Mouse (Mus musculus): ENCODE measurements at regions not wholly inside any gene's neighbourhood (a gene's known extent, or its start where the extent isn't known, plus 50 kb on each side); places are given as distances from the start of the nearest gene placed in this dataset.

- TF ChIP-seq CTCF (IDR thresholded peaks at IDR 0.05; ENCODE audit: low read depth, low read length) (no peak), POLR2A (IDR thresholded peaks at IDR 0.05; ENCODE audit: borderline replicate concordance, low read depth, low read length) (no peak)
- no peaks in the 10 kb centered on the region for H3K4me1 ChIP-seq (ENCODE audit: control insufficient read depth, insufficient read depth, low read length)
- H3K4me3 ChIP-seq (ENCODE audit: insufficient read depth, low read length): no peak overlapping the region
- no peak overlapping the region for H3K27ac ChIP-seq (ENCODE audit: insufficient read depth, low read depth, low read length)
These were observed 171.5 kb upstream of the Usp24 start for GRCm38 (mm10) chr4:106144351-106145116.

GRCm38 (mm10) chr4:106146919-106147460 is 169.0 kb upstream of the Usp24 start:
- no peak for TF ChIP-seq POLR2A (IDR thresholded peaks at IDR 0.05; ENCODE audit: borderline replicate concordance, low read depth, low read length)
- no peak for TF ChIP-seq CTCF (IDR thresholded peaks at IDR 0.05; ENCODE audit: low read depth, low read length)

GRCm38 (mm10) chr4:106148866-106149265 is 167.1 kb upstream of the Usp24 start:
- Histone ChIP-seq H3K4me3 (ENCODE audit: insufficient read depth, low read length) (no peak overlapping the region), H3K4me1 (ENCODE audit: control insufficient read depth, insufficient read depth, low read length) (no peaks in the 10 kb centered on the region), H3K27ac (ENCODE audit: insufficient read depth, low read depth, low read length) (no peak overlapping the region)
- no peak for TF ChIP-seq POLR2A (IDR thresholded peaks at IDR 0.05; ENCODE audit: borderline replicate concordance, low read depth, low read length)
- no peak for TF ChIP-seq CTCF (IDR thresholded peaks at IDR 0.05; ENCODE audit: low read depth, low read length)

More at GRCm38 (mm10) chr4:106146919-106147460, 169.0 kb upstream of the Usp24 start:
- H3K27ac ChIP-seq (ENCODE audit: insufficient read depth, low read depth, low read length): no peak overlapping the region
- no peak overlapping the region for H3K4me3 ChIP-seq (ENCODE audit: insufficient read depth, low read length)
- no peaks in the 10 kb centered on the region for H3K4me1 ChIP-seq (ENCODE audit: control insufficient read depth, insufficient read depth, low read length)

GRCm38 (mm10) chr4:106149471-106150048 is 166.5 kb upstream of the Usp24 start:
- H3K27ac ChIP-seq (ENCODE audit: insufficient read depth, low read depth, low read length): no peak overlapping the region
- H3K4me1 ChIP-seq (ENCODE audit: control insufficient read depth, insufficient read depth, low read length): no peaks in the 10 kb centered on the region
- no peak for TF ChIP-seq POLR2A (IDR thresholded peaks at IDR 0.05; ENCODE audit: borderline replicate concordance, low read depth, low read length)
- no peak for TF ChIP-seq CTCF (IDR thresholded peaks at IDR 0.05; ENCODE audit: low read depth, low read length)
- H3K4me3 ChIP-seq (ENCODE audit: insufficient read depth, low read length): no peak overlapping the region

GRCm38 (mm10) chr4:106150775-106151174 is 165.2 kb upstream of the Usp24 start:
- Histone ChIP-seq H3K4me3 (ENCODE audit: insufficient read depth, low read length) (no peak overlapping the region), H3K27ac (ENCODE audit: insufficient read depth, low read depth, low read length) (no peak overlapping the region), H3K4me1 (ENCODE audit: control insufficient read depth, insufficient read depth, low read length) (no peaks in the 10 kb centered on the region)
- no peak for TF ChIP-seq CTCF (IDR thresholded peaks at IDR 0.05; ENCODE audit: low read depth, low read length)
- no peak for TF ChIP-seq POLR2A (IDR thresholded peaks at IDR 0.05; ENCODE audit: borderline replicate concordance, low read depth, low read length)

GRCm38 (mm10) chr4:106157451-106158179 is 158.4 kb upstream of the Usp24 start:
- no peak overlapping the region for H3K4me3 ChIP-seq (ENCODE audit: insufficient read depth, low read length)
- H3K27ac ChIP-seq (ENCODE audit: insufficient read depth, low read depth, low read length): no peak overlapping the region
- no peaks in the 10 kb centered on the region for H3K4me1 ChIP-seq (ENCODE audit: control insufficient read depth, insufficient read depth, low read length)
- no peak for TF ChIP-seq POLR2A (IDR thresholded peaks at IDR 0.05; ENCODE audit: borderline replicate concordance, low read depth, low read length)
- TF ChIP-seq CTCF (IDR thresholded peaks at IDR 0.05; ENCODE audit: low read depth, low read length): no peak

GRCm38 (mm10) chr4:106161592-106161991 is 154.4 kb upstream of the Usp24 start:
- no peak for TF ChIP-seq POLR2A (IDR thresholded peaks at IDR 0.05; ENCODE audit: borderline replicate concordance, low read depth, low read length)
- TF ChIP-seq CTCF (IDR thresholded peaks at IDR 0.05; ENCODE audit: low read depth, low read length): no peak
- no peak overlapping the region for H3K27ac ChIP-seq (ENCODE audit: insufficient read depth, low read depth, low read length)
- H3K4me3 ChIP-seq (ENCODE audit: insufficient read depth, low read length): no peak overlapping the region
- H3K4me1 ChIP-seq (ENCODE audit: control insufficient read depth, insufficient read depth, low read length): no peaks in the 10 kb centered on the region

GRCm38 (mm10) chr4:106162551-106162950 is 153.5 kb upstream of the Usp24 start:
- no peaks in the 10 kb centered on the region for H3K4me1 ChIP-seq (ENCODE audit: control insufficient read depth, insufficient read depth, low read length)
- TF ChIP-seq CTCF (IDR thresholded peaks at IDR 0.05; ENCODE audit: low read depth, low read length) (no peak), POLR2A (IDR thresholded peaks at IDR 0.05; ENCODE audit: borderline replicate concordance, low read depth, low read length) (no peak)
- H3K4me3 ChIP-seq (ENCODE audit: insufficient read depth, low read length): no peak overlapping the region
- no peak overlapping the region for H3K27ac ChIP-seq (ENCODE audit: insufficient read depth, low read depth, low read length)

- Histone ChIP-seq H3K4me1 (ENCODE audit: control insufficient read depth, insufficient read depth, low read length) (no peaks in the 10 kb centered on the region), H3K27ac (ENCODE audit: insufficient read depth, low read depth, low read length) (no peak overlapping the region), H3K4me3 (ENCODE audit: insufficient read depth, low read length) (no peak overlapping the region)
- no peak for TF ChIP-seq CTCF (IDR thresholded peaks at IDR 0.05; ENCODE audit: low read depth, low read length)
- no peak for TF ChIP-seq POLR2A (IDR thresholded peaks at IDR 0.05; ENCODE audit: borderline replicate concordance, low read depth, low read length)
These were observed 152.8 kb upstream of the Usp24 start for GRCm38 (mm10) chr4:106163220-106163619.

Measured in bone marrow macrophage, adult 2 months (primary cell).